Mouse (Mus musculus) thymus, adult 2 months (tissue): ENCODE results near the gene Tmem40. TPM values are rescaled to one million over a fixed set of nuclear protein-coding genes. Genes with fewer than 3 reads are reported as not detected.
A peak's percentile ranks its signal among the peaks of the same experiment; 100 is the strongest.

Experiments used
- DNase-seq: peaks from one replicate; pipeline ENCODE4 v3.0.0; 2021
- H3K27ac ChIP-seq: fragments of 200-500 bp; 2 replicates; pipeline ENCODE4 v1.5.1; 2012; ENCODE audit warnings: low read length, control low read depth; ENCODE audit not compliant: control insufficient read depth, insufficient read depth
- H3K27me3 ChIP-seq: fragments of 200-500 bp; 2 replicates; pipeline ENCODE4 v1.6.1; 2012; ENCODE audit warnings: mild to moderate bottlenecking, low read length, moderate library complexity, mixed read lengths; ENCODE audit not compliant: control insufficient read depth, insufficient read depth
- H3K36me3 ChIP-seq: fragments of 200-500 bp; 2 replicates; pipeline ENCODE4 v1.6.1; 2012; ENCODE audit warnings: mild to moderate bottlenecking, low read length, moderate library complexity; ENCODE audit not compliant: control insufficient read depth, insufficient read depth
- H3K4me1 ChIP-seq: fragments of 200-500 bp; replicated peaks from 2 replicates; pipeline ENCODE4 v1.6.1; 2012; ENCODE audit warnings: low read length; ENCODE audit not compliant: control insufficient read depth, insufficient read depth
- H3K4me3 ChIP-seq: fragments of 200-500 bp; 2 replicates; pipeline ENCODE4 v1.5.1; 2012; ENCODE audit warnings: mild to moderate bottlenecking, low read length, control low read depth, moderate library complexity; ENCODE audit not compliant: control insufficient read depth, insufficient read depth
- CTCF ChIP-seq: fragments of 200-500 bp; IDR thresholded peaks from 2 replicates; pipeline ENCODE4 v1.5.1; 2012; ENCODE audit warnings: mild to moderate bottlenecking, control low read depth, low read length, moderate library complexity, borderline replicate concordance; ENCODE audit not compliant: control insufficient read depth, poor library complexity, insufficient read depth; ENCODE audit errors: extremely low read depth
- POLR2A ChIP-seq: fragments of 200-500 bp; IDR thresholded peaks from 2 replicates; pipeline ENCODE4 v1.6.1; 2012; ENCODE audit warnings: mild to moderate bottlenecking, low read length, control low read depth, moderate library complexity; ENCODE audit not compliant: control insufficient read depth, poor library complexity, insufficient read depth; ENCODE audit errors: extremely low read depth
- WGBS: fragments of 180-500 bp; shearing (Covaris S2); methylation state at CpG from one replicate; pipeline ENCODE4 v1.1.7; 2018; 5-methylcytosine and 5-hydroxymethylcytosine counted together
- polyA plus RNA-seq: library from polyadenylated mRNA; depleted of rRNA; stranded (reverse); fragments of >200 nt; gene quantifications from 2 replicates; pipeline ENCODE4 v1.2.3, GENCODE M21; 2012

Tmem40 gene
- polyA plus RNA-seq, 1 experiment: 2.5 TPM

DNA sequence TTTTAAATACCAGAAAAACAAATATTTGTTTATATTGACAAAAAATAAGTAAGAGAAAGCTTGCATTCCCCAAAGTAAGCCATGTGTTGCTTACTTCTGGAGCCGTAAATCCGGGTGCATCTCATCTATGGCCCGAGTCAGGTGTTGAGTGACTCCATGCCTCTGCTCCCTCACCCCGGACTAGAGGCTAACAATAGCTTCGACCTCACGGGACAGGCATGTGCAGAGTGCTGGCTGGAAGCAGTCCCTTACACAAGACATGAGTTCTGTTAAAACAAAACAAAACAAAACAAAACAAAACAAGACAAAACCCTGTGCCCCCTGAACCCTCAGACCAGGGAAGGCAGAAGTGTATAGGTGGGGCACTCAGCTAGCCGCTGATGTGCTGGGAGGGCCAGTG, 67.1 kb downstream of the Tmem40 start:
- Histone ChIP-seq H3K27me3 (no peaks in the 10 kb centered on the region), H3K4me3 (no peak overlapping the region), H3K4me1 (peaks cover 19% of the 10 kb centered on the region), H3K36me3 (no peaks in the 10 kb centered on the region), H3K27ac (no peak overlapping the region)
- no peak for TF ChIP-seq CTCF
- no peak for TF ChIP-seq POLR2A
- no peak for DNase-seq
- WGBS: 95% methylated on average over 7 of the region's 7 CpGs

DNA sequence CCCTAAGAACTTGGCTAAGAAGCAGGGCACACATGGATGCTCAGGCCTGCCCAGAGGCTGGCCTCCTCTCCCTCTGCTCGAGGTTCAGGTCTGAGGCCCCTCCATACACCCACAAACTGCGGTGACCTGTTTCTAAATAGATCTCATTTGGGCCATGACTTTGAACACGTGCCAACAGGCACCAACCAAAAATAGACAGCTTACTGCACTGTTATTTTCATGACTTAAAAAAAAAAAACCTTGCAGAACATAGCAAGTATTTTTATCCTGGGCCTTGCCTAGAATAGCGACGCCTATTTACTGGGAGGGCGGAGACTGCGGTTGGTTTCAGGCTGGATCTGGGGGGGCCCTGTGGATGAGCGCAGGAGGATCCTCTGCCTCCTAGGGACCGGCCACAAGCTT, 67.8 kb downstream of the Tmem40 start:
- Histone ChIP-seq H3K4me1 (peaks cover 19% of the 10 kb centered on the region), H3K27me3 (no peaks in the 10 kb centered on the region), H3K36me3 (no peaks in the 10 kb centered on the region), H3K4me3 (no peak overlapping the region), H3K27ac (no peak overlapping the region)
- no peak for DNase-seq
- TF ChIP-seq CTCF (no peak), POLR2A (no peak)
- WGBS: 27% methylated on average over 9 of the region's 9 CpGs

- 0 out of 2 replicates have a peak overlapping the region, but pooled peaks have one; percentile 7 for H3K27ac ChIP-seq
- WGBS: 48% methylated on average over 5 of the region's 5 CpGs
- DNase-seq: peak; percentile 27
These were observed 69.1 kb downstream of the Tmem40 start for GRCm38 (mm10) chr6:115692963-115693730.

GRCm38 (mm10) chr6:115692163-115692950, 69.9 kb downstream of the Tmem40 start:
- Histone ChIP-seq H3K27ac (no peak overlapping the region), H3K4me3 (no peak overlapping the region), H3K27me3 (no peaks in the 10 kb centered on the region), H3K36me3 (no peaks in the 10 kb centered on the region), H3K4me1 (peaks cover 15% of the 10 kb centered on the region)
- TF ChIP-seq CTCF (no peak), POLR2A (no peak)
- no peak for DNase-seq
- WGBS: 92% methylated on average over 9 of the region's 9 CpGs

More at GRCm38 (mm10) chr6:115692963-115693730, 69.1 kb downstream of the Tmem40 start:
- peaks cover 19% of the 10 kb centered on the region for H3K4me1 ChIP-seq
- no peak for TF ChIP-seq CTCF
- no peak for TF ChIP-seq POLR2A
- no peaks in the 10 kb centered on the region for H3K27me3 ChIP-seq
- H3K4me3 ChIP-seq: no peak overlapping the region
- no peaks in the 10 kb centered on the region for H3K36me3 ChIP-seq

GRCm38 (mm10) chr6:115690105-115690504, 72.1 kb downstream of the Tmem40 start:
- Histone ChIP-seq H3K4me1 (peaks cover 17% of the 10 kb centered on the region), H3K36me3 (no peaks in the 10 kb centered on the region), H3K27me3 (no peaks in the 10 kb centered on the region), H3K4me3 (no peak overlapping the region), H3K27ac (no peak overlapping the region)
- DNase-seq: no peak
- no peak for TF ChIP-seq POLR2A
- no peak for TF ChIP-seq CTCF
- 96% methylated on average over 4 of the region's 4 CpGs for WGBS

DNA sequence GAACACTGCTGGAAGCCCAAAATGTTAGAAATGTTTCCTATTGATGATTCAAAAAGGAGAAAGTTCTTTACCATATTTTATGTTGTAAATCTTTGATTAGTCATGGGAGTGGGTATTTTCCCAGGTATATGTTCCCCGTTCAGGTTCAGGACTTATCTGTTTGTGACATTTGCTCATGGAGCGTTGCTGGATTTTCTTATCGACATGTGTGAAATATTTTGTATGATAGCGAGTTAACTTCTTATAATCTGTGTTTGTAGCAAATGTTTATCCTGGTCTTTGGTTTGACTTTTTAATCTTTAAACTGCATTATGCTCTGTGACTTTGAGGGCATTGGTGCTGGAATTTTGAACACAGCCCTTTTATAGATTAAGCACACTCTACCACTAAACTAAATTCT, 73.6 kb downstream of the Tmem40 start:
- H3K36me3 ChIP-seq: no peaks in the 10 kb centered on the region
- H3K27ac ChIP-seq: no peak overlapping the region
- peaks cover 8% of the 10 kb centered on the region for H3K4me1 ChIP-seq
- no peak overlapping the region for H3K4me3 ChIP-seq
- 94% methylated on average over 4 of the region's 4 CpGs for WGBS
- no peaks in the 10 kb centered on the region for H3K27me3 ChIP-seq
- TF ChIP-seq POLR2A: no peak
- no peak for TF ChIP-seq CTCF
- DNase-seq: no peak
